Mouse (Mus musculus) liver, embryonic 14.5 days (tissue): ENCODE measurements around the gene Fgfr2. TPM values are rescaled to one million over a fixed set of nuclear protein-coding genes. Genes with fewer than 3 reads are reported as not detected.

Experiments used
- ATAC-seq: fragments of 200-750 bp; cut with Nextera tagmentation; 2 replicates; pipeline ENCODE4 v1.8.0; 2017; ENCODE audit warnings: moderate number of reproducible peaks, mild to moderate bottlenecking, moderate library complexity; ENCODE audit not compliant: insufficient read depth
- DNase-seq, 3 experiments: peaks; one replicate each; pipeline ENCODE4 v3.0.0-alpha.2; 2012 to 2013; ENCODE audit warnings: low read depth in 3 of 3, low spot score in 3 of 3
- H3K27ac ChIP-seq: fragments of 300-500 bp; sonication (generic); 2 replicates; pipeline ENCODE4 v1.5.1; 2014; ENCODE audit warnings: moderate library complexity, mild to moderate bottlenecking, control low read depth, inconsistent platforms
- H3K27me3 ChIP-seq: fragments of 300-500 bp; sonication (generic); 2 replicates; pipeline ENCODE4 v1.6.1; 2014; ENCODE audit warnings: mild to moderate bottlenecking, low read length, moderate library complexity; ENCODE audit not compliant: control insufficient read depth, insufficient read depth
- H3K36me3 ChIP-seq: fragments of 300-500 bp; sonication (generic); replicated peaks from 2 replicates; pipeline ENCODE4 v1.6.1; 2014; ENCODE audit warnings: low read depth; ENCODE audit not compliant: control insufficient read depth, insufficient read depth
- H3K4me1 ChIP-seq, 2 experiments: fragments of 200-500 bp in 1 of 2; fragments of 300-500 bp in 1 of 2; sonication (generic) in 1 of 2; replicated peaks; 2 replicates each; pipeline ENCODE4 v1.6.1; 2012 to 2014; ENCODE audit warnings: antibody characterized with exemption in 1 of 2, inconsistent platforms in 1 of 2, low read length in 1 of 2; ENCODE audit not compliant: control insufficient read depth in 2 of 2, insufficient read depth in 2 of 2
- H3K4me2 ChIP-seq: fragments of 300-500 bp; sonication (generic); 2 replicates; pipeline ENCODE4 v1.6.1; 2014; ENCODE audit warnings: low read depth, mild to moderate bottlenecking, control low read depth, moderate library complexity
- H3K4me3 ChIP-seq, 2 experiments: fragments of 200-500 bp in 1 of 2; fragments of 300-500 bp in 1 of 2; sonication (generic) in 1 of 2; 2 replicates each; pipeline ENCODE4 v1.5.1; 2012 to 2014; ENCODE audit warnings: low read depth in 2 of 2, low read length in 2 of 2, mild to moderate bottlenecking in 2 of 2, control low read depth in 1 of 2, inconsistent platforms in 1 of 2, moderate library complexity in 1 of 2; ENCODE audit not compliant: insufficient read depth in 1 of 2
- H3K9ac ChIP-seq: fragments of 300-500 bp; sonication (generic); replicated peaks from 2 replicates; pipeline ENCODE4 v1.6.1; 2014; ENCODE audit warnings: mild to moderate bottlenecking, control low read depth, moderate library complexity
- H3K9me3 ChIP-seq: fragments of 300-500 bp; sonication (generic); 2 replicates; pipeline ENCODE4 v1.6.1; 2016; ENCODE audit warnings: low read length, mixed read lengths; ENCODE audit not compliant: control insufficient read depth
- CTCF ChIP-seq: IDR thresholded peaks from 2 replicates; pipeline ENCODE4 v1.5.1; 2016; ENCODE audit warnings: antibody characterized with exemption, low read depth, control low read depth
- EP300 ChIP-seq: IDR thresholded peaks from 2 replicates; pipeline ENCODE4 v1.6.1; 2016; ENCODE audit warnings: antibody characterized with exemption, low read depth
- WGBS: fragments of 180-500 bp; shearing (Covaris S2); extraction: QIAGEN DNeasy Blood & Tissue Kit; methylation state at CpG from one replicate; pipeline ENCODE4 v1.1.7; 2014; ENCODE audit not compliant: insufficient replicate concordance; 5-methylcytosine and 5-hydroxymethylcytosine counted together
- polyA plus RNA-seq, 2 experiments: library from polyadenylated mRNA; depleted of rRNA in 1 of 2; stranded (reverse) in 1 of 2; unstranded in 1 of 2; fragments of >200 nt; fragmentation: Nextera tagmentation in 1 of 2; extraction: Ambion mirVana in 1 of 2; gene quantifications; 2 replicates each; pipeline versions ENCODE4 v1.2.1 to v1.2.3; 2012 to 2014

Gene Fgfr2
- polyA plus RNA-seq, 2 experiments = 7.9 to 8.8 TPM

- Histone ChIP-seq H3K4me1 (no peaks in the 10 kb centered on the region), H3K9me3 (no peaks in the 10 kb centered on the region), H3K9ac (no peak overlapping the region), H3K4me3 (no peak overlapping the region), H3K27me3 (no peaks in the 10 kb centered on the region), H3K4me2 (no peak overlapping the region), H3K36me3 (no peaks in the 10 kb centered on the region), H3K27ac (no peak overlapping the region)
- DNase-seq (no peak), ATAC-seq (no peak)
- no peak for TF ChIP-seq CTCF
- TF ChIP-seq EP300 = no peak
- WGBS = 69% methylated on average over 2 of the region's 2 CpGs
Observed at GRCm38 (mm10) chr7:132693561-132693960, 429.6 kb downstream of the Fgfr2 start.

DNA sequence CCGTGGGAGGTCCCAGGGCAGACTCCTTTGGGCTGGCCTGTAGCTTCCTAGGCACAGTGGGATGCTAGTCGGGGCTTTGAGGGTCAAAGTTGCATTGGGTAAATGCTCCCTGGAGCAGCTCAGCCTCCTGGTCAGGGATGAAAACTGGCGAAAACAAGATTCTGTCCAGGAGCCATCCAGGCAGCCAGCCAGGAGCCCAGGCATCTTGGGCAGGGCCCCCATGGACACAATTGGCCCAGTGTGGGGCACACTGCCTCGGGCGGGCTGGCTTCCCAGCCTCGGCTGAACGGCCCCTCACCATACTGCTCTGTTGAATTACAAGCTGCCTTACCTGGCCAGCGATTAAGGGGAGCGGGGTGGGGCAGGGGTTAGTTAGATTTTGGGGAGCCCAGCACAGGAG is 430.4 kb downstream of the Fgfr2 start:
- WGBS = 74% methylated on average over 9 of the region's 9 CpGs
- TF ChIP-seq CTCF (no peak), EP300 (no peak)
- Histone ChIP-seq H3K4me1 (0 out of 4 replicates have a peak, but pooled peaks cover 0 to 3% of the 10 kb centered on the region in 2 experiments), H3K9ac (no peak overlapping the region), H3K36me3 (no peaks in the 10 kb centered on the region), H3K4me2 (no peak overlapping the region), H3K4me3 (no peak overlapping the region), H3K9me3 (no peaks in the 10 kb centered on the region), H3K27me3 (no peaks in the 10 kb centered on the region), H3K27ac (no peak overlapping the region)
- no peak for DNase-seq
- ATAC-seq = no peak

GRCm38 (mm10) chr7:132690716-132691472 is 432.3 kb downstream of the Fgfr2 start:
- no peak for DNase-seq
- no peak overlapping the region for H3K4me2 ChIP-seq
- no peaks in the 10 kb centered on the region for H3K27me3 ChIP-seq
- ATAC-seq = no peak
- H3K27ac ChIP-seq = no peak overlapping the region
- H3K4me1 ChIP-seq = peaks cover 0 to 14% of the 10 kb centered on the region in 2 experiments; a peak in 3 of 4 replicates
- TF ChIP-seq EP300 = no peak
- no peak for TF ChIP-seq CTCF
- no peaks in the 10 kb centered on the region for H3K9me3 ChIP-seq
- 71% methylated on average over 14 of the region's 14 CpGs for WGBS
- no peak overlapping the region for H3K4me3 ChIP-seq
- H3K36me3 ChIP-seq = no peaks in the 10 kb centered on the region
- H3K9ac ChIP-seq = no peak overlapping the region

DNA sequence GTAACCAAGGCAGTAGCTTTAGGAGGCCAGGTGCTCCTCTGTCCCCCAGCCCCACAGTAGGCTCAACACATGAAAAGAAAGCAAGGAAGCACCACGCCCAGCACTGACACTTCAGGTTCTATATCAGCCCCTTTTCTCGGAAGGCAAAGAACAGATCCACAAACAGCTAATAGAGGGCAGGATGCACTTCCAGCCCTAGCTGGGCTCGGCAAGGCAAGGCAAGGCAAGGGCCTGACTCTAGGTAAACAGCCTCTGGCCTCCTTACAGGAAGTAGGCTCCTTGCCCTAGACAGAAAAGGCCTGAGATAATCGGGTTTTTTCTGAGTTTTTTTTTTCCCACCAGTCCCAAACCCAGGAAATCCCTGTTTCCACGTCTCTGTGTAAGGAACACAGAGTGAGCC is 433.4 kb downstream of the Fgfr2 start:
- TF ChIP-seq CTCF (no peak), EP300 (no peak)
- Histone ChIP-seq H3K9me3 (no peaks in the 10 kb centered on the region), H3K4me2 (no peak overlapping the region), H3K36me3 (no peaks in the 10 kb centered on the region), H3K9ac (no peak overlapping the region), H3K4me1 (peaks cover 0 to 14% of the 10 kb centered on the region in 2 experiments; a peak in 3 of 4 replicates), H3K27ac (no peak overlapping the region), H3K27me3 (no peaks in the 10 kb centered on the region), H3K4me3 (no peak overlapping the region)
- 26% methylated on average over 5 of the region's 5 CpGs for WGBS
- DNase-seq = no peak
- no peak for ATAC-seq

DNA sequence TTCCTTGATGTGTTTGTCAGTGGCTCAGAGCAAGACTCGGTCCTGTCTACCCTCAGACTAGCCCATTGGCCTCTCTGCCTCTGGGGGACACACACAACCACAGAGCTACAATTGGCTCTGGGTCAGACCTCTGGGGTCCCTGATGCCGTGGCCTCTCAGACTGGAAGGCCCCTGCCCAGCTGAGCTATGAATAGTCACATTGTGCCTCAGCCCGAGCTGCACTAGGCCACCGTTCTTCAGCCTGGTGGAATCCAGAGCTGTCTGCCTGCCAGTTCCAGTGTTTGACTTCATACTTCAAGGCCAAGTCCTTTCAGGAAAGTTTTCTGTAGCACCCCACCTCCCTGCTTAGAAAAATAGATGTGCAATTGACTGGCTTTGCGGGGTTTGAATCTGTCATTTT is 434.4 kb downstream of the Fgfr2 start:
- Histone ChIP-seq H3K36me3 (no peaks in the 10 kb centered on the region), H3K4me1 (peaks cover 0 to 14% of the 10 kb centered on the region in 2 experiments; a peak in 3 of 4 replicates), H3K9me3 (no peaks in the 10 kb centered on the region), H3K9ac (no peak overlapping the region), H3K27ac (no peak overlapping the region), H3K27me3 (no peaks in the 10 kb centered on the region), H3K4me3 (no peak overlapping the region), H3K4me2 (no peak overlapping the region)
- ATAC-seq (no peak), DNase-seq (no peak)
- TF ChIP-seq EP300 (no peak), CTCF (no peak)
- 58% methylated on average over 5 of the region's 5 CpGs for WGBS
